Mouse (Mus musculus): ENCODE results near the gene Pmvk. TPM values are rescaled to one million over a fixed set of nuclear protein-coding genes. Genes with fewer than 3 reads are reported as not detected.
"Not testable (repeated sequence)": the region's sequence is repeated elsewhere in the genome, so short reads cannot be mapped to it uniquely, and the experiment has no call there.

Pmvk gene
- polyA plus RNA-seq, 1 experiment from 2014 or later, result 59.3 TPM

GRCm38 (mm10) chr3:89425141-89425525, 29.2 kb upstream of the Pmvk start:
- H3K9ac ChIP-seq (replicated peaks; ENCODE audit: low read length), result no peak overlapping the region
- H3K27ac ChIP-seq (ENCODE audit: low read length), result no peak overlapping the region
- H3K36me3 ChIP-seq (ENCODE audit: insufficient read depth, low read length), result peaks cover 31% of the 10 kb centered on the region
- H3K4me2 ChIP-seq (replicated peaks; ENCODE audit: low read depth, low read length), result no peak overlapping the region
- peaks cover 40% of the 10 kb centered on the region for H3K4me1 ChIP-seq (ENCODE audit: insufficient read depth, low read length)
- no peaks in the 10 kb centered on the region for H3K27me3 ChIP-seq (ENCODE audit: insufficient read depth, low read length)
- WGBS, result 65% methylated on average over 5 of the region's 5 CpGs
- no peaks in the 10 kb centered on the region for H3K9me3 ChIP-seq (ENCODE audit: low read length)
- no peak for ATAC-seq (ENCODE audit: low FRiP score, low TSS enrichment)
- no peak overlapping the region for H3K4me3 ChIP-seq (ENCODE audit: low read length)

- H3K4me3 ChIP-seq (ENCODE audit: low read length), result no peak overlapping the region
- WGBS, result 93% methylated on average over 4 of the region's 4 CpGs
- H3K9me3 ChIP-seq (ENCODE audit: low read length), result no peaks in the 10 kb centered on the region
- ATAC-seq (ENCODE audit: low FRiP score, low TSS enrichment), result no peak
- H3K4me1 ChIP-seq (ENCODE audit: insufficient read depth, low read length), result peaks cover 35% of the 10 kb centered on the region
- no peaks in the 10 kb centered on the region for H3K27me3 ChIP-seq (ENCODE audit: insufficient read depth, low read length)
- H3K27ac ChIP-seq (ENCODE audit: low read length), result no peak overlapping the region
- H3K36me3 ChIP-seq (ENCODE audit: insufficient read depth, low read length), result peaks cover 31% of the 10 kb centered on the region
- H3K4me2 ChIP-seq (replicated peaks; ENCODE audit: low read depth, low read length), result no peak overlapping the region
- no peak overlapping the region for H3K9ac ChIP-seq (replicated peaks; ENCODE audit: low read length)
These were observed 28.5 kb upstream of the Pmvk start for GRCm38 (mm10) chr3:89425876-89426275.

- not testable (repeated sequence) for H3K4me2 ChIP-seq (replicated peaks; ENCODE audit: low read depth, low read length)
These were observed 25.3 kb upstream of the Pmvk start for GRCm38 (mm10) chr3:89429021-89429420.

GRCm38 (mm10) chr3:89430171-89431159, 23.9 kb upstream of the Pmvk start, which contains the start of gene Pygo2:
TSS of gene Pygo2 (plus strand) at chr3:89430214.
- H3K4me3 ChIP-seq (ENCODE audit: low read length), result peak within 1 kb of the TSS; percentile 78
- peak within 1 kb of the TSS; percentile 95 for H3K9ac ChIP-seq (replicated peaks; ENCODE audit: low read length)
- H3K4me2 ChIP-seq (replicated peaks; ENCODE audit: low read depth, low read length), result peak within 1 kb of the TSS; percentile 67
- peaks cover 11% of the 10 kb centered on the region for H3K4me1 ChIP-seq (ENCODE audit: insufficient read depth, low read length)
- H3K9me3 ChIP-seq (ENCODE audit: low read length), result no peaks in the 10 kb centered on the region
- 2% methylated on average over 62 of the region's 68 CpGs for WGBS
- peak within 1 kb of the TSS; percentile 88 for H3K27ac ChIP-seq (ENCODE audit: low read length)
- no peaks in the 10 kb centered on the region for H3K27me3 ChIP-seq (ENCODE audit: insufficient read depth, low read length)
- H3K36me3 ChIP-seq (ENCODE audit: insufficient read depth, low read length), result peaks cover 42% of the 10 kb centered on the region
- peak; percentile 98 for ATAC-seq (ENCODE audit: low FRiP score, low TSS enrichment)

More at GRCm38 (mm10) chr3:89429021-89429420, 25.3 kb upstream of the Pmvk start:
- peaks cover 48% of the 10 kb centered on the region for H3K36me3 ChIP-seq (ENCODE audit: insufficient read depth, low read length)
- H3K9me3 ChIP-seq (ENCODE audit: low read length); H3K27ac ChIP-seq (ENCODE audit: low read length); H3K4me3 ChIP-seq (ENCODE audit: low read length); ATAC-seq (ENCODE audit: low FRiP score, low TSS enrichment); H3K27me3 ChIP-seq (ENCODE audit: insufficient read depth, low read length); H3K9ac ChIP-seq (replicated peaks; ENCODE audit: low read length): not testable (repeated sequence)
- 85% methylated on average over 7 of the region's 7 CpGs for whole genome bisulfite sequencing
- peaks cover 19% of the 10 kb centered on the region for H3K4me1 ChIP-seq (ENCODE audit: insufficient read depth, low read length)

GRCm38 (mm10) chr3:89432606-89433005, 21.7 kb upstream of the Pmvk start:
- ATAC-seq (ENCODE audit: low FRiP score, low TSS enrichment), result no peak
- no peak overlapping the region for H3K27ac ChIP-seq (ENCODE audit: low read length)
- H3K4me2 ChIP-seq (replicated peaks; ENCODE audit: low read depth, low read length), result no peak overlapping the region
- no peaks in the 10 kb centered on the region for H3K27me3 ChIP-seq (ENCODE audit: insufficient read depth, low read length)
- H3K36me3 ChIP-seq (ENCODE audit: insufficient read depth, low read length), result peaks cover 24% of the 10 kb centered on the region
- H3K9ac ChIP-seq (replicated peaks; ENCODE audit: low read length), result no peak overlapping the region
- H3K4me3 ChIP-seq (ENCODE audit: low read length), result no peak overlapping the region
- H3K9me3 ChIP-seq (ENCODE audit: low read length), result no peaks in the 10 kb centered on the region
- H3K4me1 ChIP-seq (ENCODE audit: insufficient read depth, low read length), result peaks cover 25% of the 10 kb centered on the region
- 90% methylated on average over 8 of the region's 8 CpGs for WGBS

GRCm38 (mm10) chr3:89434532-89434931, 19.8 kb upstream of the Pmvk start:
- Histone ChIP-seq H3K4me2 (replicated peaks; ENCODE audit: low read depth, low read length) (no peak overlapping the region), H3K36me3 (ENCODE audit: insufficient read depth, low read length) (peaks cover 19% of the 10 kb centered on the region), H3K4me1 (ENCODE audit: insufficient read depth, low read length) (peaks cover 25% of the 10 kb centered on the region), H3K9ac (replicated peaks; ENCODE audit: low read length) (no peak overlapping the region), H3K9me3 (ENCODE audit: low read length) (no peaks in the 10 kb centered on the region), H3K27ac (ENCODE audit: low read length) (no peak overlapping the region), H3K27me3 (ENCODE audit: insufficient read depth, low read length) (no peaks in the 10 kb centered on the region), H3K4me3 (ENCODE audit: low read length) (no peak overlapping the region)
- ATAC-seq (ENCODE audit: low FRiP score, low TSS enrichment), result no peak
- WGBS, result 82% methylated on average over 11 of the region's 11 CpGs

GRCm38 (mm10) chr3:89435041-89435440, 19.3 kb upstream of the Pmvk start:
- ATAC-seq (ENCODE audit: low FRiP score, low TSS enrichment), result no peak
- Histone ChIP-seq H3K4me2 (replicated peaks; ENCODE audit: low read depth, low read length) (no peak overlapping the region), H3K9ac (replicated peaks; ENCODE audit: low read length) (no peak overlapping the region), H3K27me3 (ENCODE audit: insufficient read depth, low read length) (no peaks in the 10 kb centered on the region), H3K27ac (ENCODE audit: low read length) (no peak overlapping the region), H3K9me3 (ENCODE audit: low read length) (no peaks in the 10 kb centered on the region), H3K4me1 (ENCODE audit: insufficient read depth, low read length) (peaks cover 25% of the 10 kb centered on the region), H3K36me3 (ENCODE audit: insufficient read depth, low read length) (peaks cover 22% of the 10 kb centered on the region), H3K4me3 (ENCODE audit: low read length) (no peak overlapping the region)
- WGBS, result 77% methylated on average over 7 of the region's 7 CpGs

GRCm38 (mm10) chr3:89436176-89437113, 17.9 kb upstream of the Pmvk start, which contains the start of gene Pbxip1:
TSS of gene Pbxip1 (plus strand) at chr3:89436706.
- 5% methylated on average over 16 of the region's 16 CpGs for WGBS
- H3K4me2 ChIP-seq (replicated peaks; ENCODE audit: low read depth, low read length), result peak within 1 kb of the TSS; percentile 72
- peak within 1 kb of the TSS; percentile 83 for H3K27ac ChIP-seq (ENCODE audit: low read length)
- H3K4me3 ChIP-seq (ENCODE audit: low read length), result peak within 1 kb of the TSS; percentile 65
- peaks cover 26% of the 10 kb centered on the region for H3K36me3 ChIP-seq (ENCODE audit: insufficient read depth, low read length)
- H3K27me3 ChIP-seq (ENCODE audit: insufficient read depth, low read length), result no peaks in the 10 kb centered on the region
- no peaks in the 10 kb centered on the region for H3K9me3 ChIP-seq (ENCODE audit: low read length)
- peak within 1 kb of the TSS; percentile 78 for H3K9ac ChIP-seq (replicated peaks; ENCODE audit: low read length)
- peaks cover 19% of the 10 kb centered on the region for H3K4me1 ChIP-seq (ENCODE audit: insufficient read depth, low read length)
- peak; percentile 85 for ATAC-seq (ENCODE audit: low FRiP score, low TSS enrichment)

- Histone ChIP-seq H3K4me3 (ENCODE audit: low read length) (peak overlapping the region; percentile 65), H3K27ac (ENCODE audit: low read length) (peak overlapping the region; percentile 83), H3K27me3 (ENCODE audit: insufficient read depth, low read length) (no peaks in the 10 kb centered on the region), H3K4me1 (ENCODE audit: insufficient read depth, low read length) (peaks cover 14% of the 10 kb centered on the region), H3K9ac (replicated peaks; ENCODE audit: low read length) (peak overlapping the region; percentile 78), H3K4me2 (replicated peaks; ENCODE audit: low read depth, low read length) (peak overlapping the region; percentile 72), H3K9me3 (ENCODE audit: low read length) (no peaks in the 10 kb centered on the region), H3K36me3 (ENCODE audit: insufficient read depth, low read length) (peaks cover 26% of the 10 kb centered on the region)
- ATAC-seq (ENCODE audit: low FRiP score, low TSS enrichment), result no peak
- 31% methylated on average over 5 of the region's 5 CpGs for WGBS
These were observed 17.1 kb upstream of the Pmvk start for GRCm38 (mm10) chr3:89437269-89437668.
